Mouse (Mus musculus): ENCODE measurements at regions not wholly inside any gene's neighbourhood (a gene's known extent, or its start where the extent isn't known, plus 50 kb on each side); places are given as distances from the start of the nearest gene placed in this dataset.

DNA sequence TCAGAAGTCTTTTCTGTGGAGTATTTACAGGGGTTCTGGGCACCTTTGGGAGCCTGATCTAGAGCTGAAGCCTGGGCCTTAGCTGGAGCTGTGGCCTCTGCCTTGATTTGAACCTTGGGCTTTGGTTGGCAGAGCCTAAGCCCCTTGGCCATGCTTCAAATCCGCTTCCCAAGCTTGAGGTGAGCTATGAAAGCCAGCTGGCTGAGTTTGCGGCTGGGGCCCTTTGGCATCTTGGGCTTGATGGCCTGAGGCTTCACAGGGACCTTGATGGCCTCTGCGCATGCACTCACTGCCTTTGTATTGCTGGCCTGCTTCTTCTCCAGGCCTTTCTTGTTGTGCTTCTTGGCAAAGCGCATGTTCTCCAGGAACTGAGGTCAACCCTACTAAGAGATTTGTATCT, 384.5 kb upstream of the Fam241a start:
- Histone ChIP-seq H3K4me3 (ENCODE audit: low read depth, low read length) (no peak overlapping the region), H3K9ac (replicated peaks; ENCODE audit: low read depth) (no peak overlapping the region), H3K27ac (ENCODE audit: low read length) (no peak overlapping the region), H3K36me3 (ENCODE audit: insufficient read depth, low read length) (no peaks in the 10 kb centered on the region), H3K27me3 (replicated peaks; ENCODE audit: insufficient read depth, low read length) (no peaks in the 10 kb centered on the region), H3K4me2 (replicated peaks; ENCODE audit: low read depth, low read length) (no peak overlapping the region), H3K9me3 (ENCODE audit: low read length) (no peaks in the 10 kb centered on the region), H3K4me1 (ENCODE audit: insufficient read depth, low read depth, low read length) (no peaks in the 10 kb centered on the region)
- 89% methylated on average over 4 of the region's 4 CpGs for WGBS
- DNase-seq (ENCODE audit: low spot score): no peak
- ATAC-seq: no peak
- TF ChIP-seq EP300 (IDR thresholded peaks at IDR 0.05) (no peak), CTCF (IDR thresholded peaks at IDR 0.05) (no peak)

DNA sequence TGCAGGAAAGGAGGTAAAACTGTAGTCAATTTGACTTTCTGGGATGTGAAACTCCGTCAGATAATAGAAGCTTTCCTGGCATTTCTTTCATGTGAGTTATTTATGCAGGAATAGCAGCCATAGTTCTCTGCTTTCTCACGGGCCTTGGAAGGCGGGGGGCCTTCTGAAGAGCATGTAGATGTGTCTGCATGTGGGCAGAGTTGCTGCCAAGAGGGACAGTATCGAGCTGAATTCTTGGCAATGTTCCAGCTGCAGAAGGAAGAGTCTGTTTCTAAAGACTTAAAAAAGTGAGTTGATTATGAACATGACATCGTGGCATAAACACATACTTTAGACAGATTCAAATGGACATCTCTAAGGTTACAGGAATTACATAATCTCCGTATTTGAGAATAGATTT, 374.5 kb upstream of the Fam241a start:
- H3K4me3 ChIP-seq (ENCODE audit: low read depth, low read length): no peak overlapping the region
- H3K4me2 ChIP-seq (replicated peaks; ENCODE audit: low read depth, low read length): no peak overlapping the region
- H3K27ac ChIP-seq (ENCODE audit: low read length): no peak overlapping the region
- DNase-seq (ENCODE audit: low spot score): peak; percentile 24
- H3K27me3 ChIP-seq (replicated peaks; ENCODE audit: insufficient read depth, low read length): no peaks in the 10 kb centered on the region
- no peak for TF ChIP-seq EP300 (IDR thresholded peaks at IDR 0.05)
- TF ChIP-seq CTCF (IDR thresholded peaks at IDR 0.05): no peak
- no peak overlapping the region for H3K9ac ChIP-seq (replicated peaks; ENCODE audit: low read depth)
- no peak for ATAC-seq
- H3K4me1 ChIP-seq (ENCODE audit: insufficient read depth, low read depth, low read length): no peaks in the 10 kb centered on the region
- 25% methylated on average over 6 of the region's 6 CpGs for WGBS
- H3K36me3 ChIP-seq (ENCODE audit: insufficient read depth, low read length): no peaks in the 10 kb centered on the region
- no peaks in the 10 kb centered on the region for H3K9me3 ChIP-seq (ENCODE audit: low read length)

DNA sequence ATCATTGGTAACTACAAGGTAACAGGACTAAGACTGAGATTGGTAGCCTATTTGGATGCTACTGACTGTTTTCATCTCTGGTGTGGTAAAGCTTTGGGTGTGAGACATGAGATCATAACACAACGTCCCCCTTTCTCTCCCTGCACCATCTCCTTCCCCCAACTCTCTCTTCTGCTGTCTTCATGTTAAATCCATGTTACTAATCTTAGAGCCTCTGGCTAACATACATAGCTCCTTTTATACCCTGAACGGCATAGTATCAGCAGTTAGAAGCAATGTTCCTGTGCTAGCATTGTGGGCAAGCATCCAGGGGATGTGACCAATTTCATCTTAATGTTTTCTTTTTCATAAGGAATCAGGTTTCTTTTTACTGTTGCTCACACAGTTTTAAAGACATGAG, 365.1 kb upstream of the Fam241a start:
- Histone ChIP-seq H3K9ac (replicated peaks; ENCODE audit: low read depth) (no peak overlapping the region), H3K4me2 (replicated peaks; ENCODE audit: low read depth, low read length) (no peak overlapping the region), H3K27me3 (replicated peaks; ENCODE audit: insufficient read depth, low read length) (no peaks in the 10 kb centered on the region), H3K9me3 (ENCODE audit: low read length) (no peaks in the 10 kb centered on the region), H3K27ac (ENCODE audit: low read length) (no peak overlapping the region), H3K4me3 (ENCODE audit: low read depth, low read length) (no peak overlapping the region), H3K4me1 (ENCODE audit: insufficient read depth, low read depth, low read length) (no peaks in the 10 kb centered on the region), H3K36me3 (ENCODE audit: insufficient read depth, low read length) (no peaks in the 10 kb centered on the region)
- TF ChIP-seq CTCF (IDR thresholded peaks at IDR 0.05): no peak
- no peak for TF ChIP-seq EP300 (IDR thresholded peaks at IDR 0.05)
- ATAC-seq: no peak
- WGBS: 68% methylated on average over 2 of the region's 2 CpGs
- DNase-seq (ENCODE audit: low spot score): no peak

DNA sequence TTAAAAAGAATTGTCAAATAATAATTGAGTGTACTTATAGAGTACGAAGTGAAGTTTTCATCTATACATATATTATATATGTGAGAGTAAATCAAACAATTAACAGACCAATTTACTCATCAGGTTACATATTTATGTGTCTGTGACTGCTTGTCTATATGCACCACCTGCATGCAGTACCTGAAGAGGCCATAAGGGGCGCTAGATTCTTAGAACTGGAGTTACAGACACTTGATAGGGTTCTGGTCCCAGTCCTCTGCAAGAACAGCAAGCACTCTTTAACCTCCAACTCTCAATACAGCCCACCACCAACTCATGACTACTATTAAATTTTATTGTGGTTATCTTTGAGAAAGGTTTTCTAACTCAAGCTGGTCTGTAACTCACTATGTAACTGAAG, 351.7 kb upstream of the Fam241a start:
- Histone ChIP-seq H3K9me3 (ENCODE audit: low read length) (no peaks in the 10 kb centered on the region), H3K4me1 (ENCODE audit: insufficient read depth, low read depth, low read length) (no peaks in the 10 kb centered on the region), H3K4me2 (replicated peaks; ENCODE audit: low read depth, low read length) (no peak overlapping the region), H3K9ac (replicated peaks; ENCODE audit: low read depth) (no peak overlapping the region), H3K36me3 (ENCODE audit: insufficient read depth, low read length) (no peaks in the 10 kb centered on the region), H3K4me3 (ENCODE audit: low read depth, low read length) (no peak overlapping the region), H3K27me3 (replicated peaks; ENCODE audit: insufficient read depth, low read length) (no peaks in the 10 kb centered on the region), H3K27ac (ENCODE audit: low read length) (no peak overlapping the region)
- TF ChIP-seq CTCF (IDR thresholded peaks at IDR 0.05): 0 out of 2 replicates have a peak, but pooled peaks have one; percentile 10
- TF ChIP-seq EP300 (IDR thresholded peaks at IDR 0.05): no peak
- DNase-seq (ENCODE audit: low spot score) (no peak), ATAC-seq (no peak)
- WGBS: 67% methylated on average over 2 of the region's 2 CpGs

DNA sequence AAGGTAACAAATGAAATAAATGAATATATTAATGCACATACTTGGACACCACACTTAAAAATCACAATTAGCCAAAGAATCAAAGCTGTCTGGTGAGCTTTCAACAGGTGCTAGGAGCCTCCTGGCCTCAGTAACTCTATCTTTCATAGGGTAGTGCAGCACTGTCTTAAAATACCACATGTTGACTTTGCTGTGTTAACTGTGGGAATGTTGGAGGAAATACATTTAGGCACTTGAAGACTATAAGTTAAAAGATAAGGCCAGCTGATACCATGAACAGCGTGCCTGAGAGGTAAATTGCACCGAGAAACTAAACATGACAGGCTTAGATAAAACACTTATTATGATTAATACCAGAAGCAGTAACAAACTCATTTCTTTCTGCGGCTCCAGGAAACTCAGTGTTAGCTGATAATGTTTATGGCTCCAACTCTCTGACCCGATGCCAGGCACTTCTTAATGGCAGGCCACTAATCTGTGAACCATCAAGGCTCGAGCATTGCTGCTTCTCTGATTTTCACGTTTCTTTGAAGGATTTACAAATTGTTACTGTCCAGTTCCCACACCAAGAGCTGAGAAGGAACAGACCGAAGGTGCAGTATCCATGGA, 343.8 kb upstream of the Fam241a start:
- Histone ChIP-seq H3K27ac (ENCODE audit: low read length) (no peak overlapping the region), H3K9ac (replicated peaks; ENCODE audit: low read depth) (no peak overlapping the region), H3K9me3 (ENCODE audit: low read length) (no peaks in the 10 kb centered on the region), H3K4me3 (ENCODE audit: low read depth, low read length) (no peak overlapping the region), H3K27me3 (replicated peaks; ENCODE audit: insufficient read depth, low read length) (no peaks in the 10 kb centered on the region), H3K4me1 (ENCODE audit: insufficient read depth, low read depth, low read length) (no peaks in the 10 kb centered on the region), H3K36me3 (ENCODE audit: insufficient read depth, low read length) (no peaks in the 10 kb centered on the region), H3K4me2 (replicated peaks; ENCODE audit: low read depth, low read length) (no peak overlapping the region)
- ATAC-seq (no peak), DNase-seq (ENCODE audit: low spot score) (no peak)
- TF ChIP-seq EP300 (IDR thresholded peaks at IDR 0.05) (no peak), CTCF (IDR thresholded peaks at IDR 0.05) (no peak)
- WGBS: 14% methylated on average over 7 of the region's 7 CpGs

DNA sequence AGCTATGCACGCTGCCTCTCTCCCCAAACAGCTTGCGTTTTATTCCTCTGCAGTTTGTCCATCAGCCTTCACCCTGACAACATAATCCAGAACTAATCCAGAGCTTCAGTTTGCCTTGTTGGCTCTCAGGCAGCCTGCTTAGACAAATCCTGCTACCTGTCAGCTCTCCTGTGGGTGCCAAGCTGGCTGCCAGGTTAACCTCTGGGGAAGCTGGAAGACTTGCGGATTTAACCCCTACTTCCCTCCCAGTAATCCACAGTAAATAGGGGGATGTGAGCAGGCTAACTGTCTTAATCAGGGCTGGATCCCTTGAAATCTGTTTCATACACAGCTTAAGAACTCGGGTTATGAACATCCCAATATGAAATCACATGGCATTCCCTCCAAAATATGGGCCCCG, 334.3 kb upstream of the Fam241a start:
- Histone ChIP-seq H3K27me3 (replicated peaks; ENCODE audit: insufficient read depth, low read length) (no peaks in the 10 kb centered on the region), H3K4me2 (replicated peaks; ENCODE audit: low read depth, low read length) (no peak overlapping the region), H3K4me1 (ENCODE audit: insufficient read depth, low read depth, low read length) (no peaks in the 10 kb centered on the region), H3K36me3 (ENCODE audit: insufficient read depth, low read length) (no peaks in the 10 kb centered on the region), H3K27ac (ENCODE audit: low read length) (no peak overlapping the region), H3K9ac (replicated peaks; ENCODE audit: low read depth) (no peak overlapping the region), H3K9me3 (ENCODE audit: low read length) (no peaks in the 10 kb centered on the region), H3K4me3 (ENCODE audit: low read depth, low read length) (no peak overlapping the region)
- TF ChIP-seq EP300 (IDR thresholded peaks at IDR 0.05): no peak
- TF ChIP-seq CTCF (IDR thresholded peaks at IDR 0.05): no peak
- 62% methylated on average over 5 of the region's 5 CpGs for WGBS
- DNase-seq (ENCODE audit: low spot score): no peak
- ATAC-seq: no peak

Measured in lung, postnatal 0 days (tissue).